Mouse (Mus musculus) liver, adult 2 months (tissue): Measurements from ENCODE around the gene Uspl1.
"Not testable (repeated sequence)": the region's sequence is repeated elsewhere in the genome, so short reads cannot be mapped to it uniquely, and the experiment has no call there.

Experiments used
- CTCF ChIP-seq: fragments of 200-500 bp; IDR thresholded peaks from 2 replicates; pipeline ENCODE4 v1.5.1; 2011; ENCODE audit warnings: low read depth, low read length, control low read depth
- POLR2A ChIP-seq: fragments of 200-500 bp; IDR thresholded peaks from 2 replicates; pipeline ENCODE4 v1.6.1; 2011; ENCODE audit warnings: low read length, control low read depth; ENCODE audit not compliant: insufficient read depth; ENCODE audit errors: extremely low read depth

DNA sequence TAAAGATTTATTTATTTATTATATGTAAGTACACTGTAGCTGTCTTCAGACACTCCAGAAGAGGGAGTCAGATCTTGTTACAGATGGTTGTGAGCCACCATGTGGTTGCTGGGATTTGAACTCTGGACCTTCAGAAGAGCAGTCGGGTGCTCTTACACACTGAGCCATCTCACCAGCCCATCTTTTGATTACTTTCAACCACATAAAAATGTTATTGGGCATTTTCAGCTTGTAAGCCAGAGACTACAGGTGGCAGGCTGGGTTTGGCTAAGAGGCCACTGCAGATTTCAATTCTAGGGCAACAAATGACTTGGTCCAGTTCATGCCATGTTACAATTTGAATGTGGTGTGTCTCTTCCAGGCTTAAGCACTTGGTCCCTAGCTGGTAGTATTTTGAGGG is 43.0 kb upstream of the Uspl1 start:
- not testable (repeated sequence) for TF ChIP-seq CTCF, POLR2A
